ENCODE assay signal across 9 mouse cellular contexts in the genomic region with DNA sequence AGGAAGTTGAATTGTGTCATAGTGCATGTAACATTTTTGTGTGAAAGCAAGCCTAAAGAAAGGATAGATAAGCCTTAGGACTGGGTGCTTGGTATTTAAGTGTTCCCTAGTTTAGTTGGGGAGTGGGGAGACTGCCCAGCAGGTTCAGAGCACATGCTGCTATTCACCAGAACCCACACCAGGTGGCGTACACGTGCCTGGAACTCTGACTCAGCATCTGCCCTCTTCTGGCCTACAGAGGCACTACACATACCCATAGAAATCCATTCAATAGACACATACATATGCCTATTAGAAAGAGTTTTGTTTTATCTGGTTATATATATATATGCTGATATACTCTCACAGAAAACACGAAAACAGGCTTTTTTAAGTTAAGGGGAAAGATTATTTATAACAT. TPM values are rescaled to one million over a fixed set of nuclear protein-coding genes. Genes with fewer than 3 reads are reported as not detected.
DNase-seq lines count a peak whose midpoint lies in the region; ATAC-seq and TF ChIP-seq lines count a peak whose summit lies in the region.
"Had no signal": no experiment of that assay in that cellular context is flagged by ENCODE, and none has a peak within 500 bp of the region (broad histone marks: within the 10 kb centered on the region; RNA-seq: fewer than 3 reads in every experiment).

No protein-coding gene starts in this region.

- H3K4me2 ChIP-seq in embryonic facial prominence, embryonic 14.5 days (ENCODE audit: low read depth, low read length): no peak overlapping the region
- no peak overlapping the region for H3K4me2 ChIP-seq in kidney, postnatal 0 days (ENCODE audit: low read length)

- no peak overlapping the region for H3K9ac ChIP-seq in embryonic facial prominence, embryonic 14.5 days (ENCODE audit: low read depth, low read length)
- H3K9ac ChIP-seq in kidney, postnatal 0 days (ENCODE audit: low read depth, low read length): no peak overlapping the region

- H3K27ac ChIP-seq in cerebellum, adult 2 months (ENCODE audit: insufficient read depth, low read length): no peak overlapping the region
- no peak overlapping the region for H3K27ac ChIP-seq in embryonic facial prominence, embryonic 14.5 days (replicated peaks; ENCODE audit: low read depth, low read length)
- no peak overlapping the region for H3K27ac ChIP-seq in kidney, postnatal 0 days
- H3K27ac ChIP-seq: macrophage had no signal

- TF ChIP-seq POLR2A in cerebellum, adult 2 months (IDR thresholded peaks at IDR 0.05; ENCODE audit: borderline replicate concordance, insufficient read depth, low read length): no peak
- TF ChIP-seq POLR2A in lung, adult 2 months (IDR thresholded peaks at IDR 0.05; ENCODE audit: borderline replicate concordance, extremely low read depth, low read depth, low read length): no peak

- H3K36me3 ChIP-seq in embryonic facial prominence, embryonic 14.5 days (ENCODE audit: control insufficient read depth, insufficient read depth, low read length): peaks cover 69% of the 10 kb centered on the region
- H3K36me3 ChIP-seq in kidney, postnatal 0 days (ENCODE audit: insufficient read depth, low read length): peaks cover 36% of the 10 kb centered on the region

- no peak for ATAC-seq in embryonic facial prominence, embryonic 14.5 days (ENCODE audit: low read depth)
- ATAC-seq in kidney, postnatal 0 days (replicated peaks; ENCODE audit: low FRiP score, low read depth): 0 out of 2 replicates have a peak, but pooled peaks have one; percentile 21

- no peaks in the 10 kb centered on the region for H3K9me3 ChIP-seq in embryonic facial prominence, embryonic 14.5 days (ENCODE audit: control insufficient read depth, low read length)
- H3K9me3 ChIP-seq in kidney, postnatal 0 days (replicated peaks; ENCODE audit: low read length): no peaks in the 10 kb centered on the region

- H3K4me3 ChIP-seq in cerebellum, adult 2 months (replicated peaks; ENCODE audit: insufficient read depth, low read depth, low read length): no peak overlapping the region
- H3K4me3 ChIP-seq in embryonic facial prominence, embryonic 14.5 days (ENCODE audit: low read depth, low read length): no peak overlapping the region
- H3K4me3 ChIP-seq in kidney, postnatal 0 days (replicated peaks; ENCODE audit: low read depth, low read length): no peak overlapping the region
- H3K4me3 ChIP-seq in lung, adult 2 months (replicated peaks; ENCODE audit: extremely low read depth, low read depth, low read length): no peak overlapping the region

- H3K27me3 ChIP-seq in cerebellum, adult 2 months (ENCODE audit: control insufficient read depth, insufficient read depth, low read length): no peaks in the 10 kb centered on the region
- H3K27me3 ChIP-seq in embryonic facial prominence, embryonic 14.5 days (replicated peaks; ENCODE audit: control insufficient read depth, insufficient read depth, low read length): no peaks in the 10 kb centered on the region
- no peaks in the 10 kb centered on the region for H3K27me3 ChIP-seq in kidney, postnatal 0 days (ENCODE audit: insufficient read depth, low read length)

- TF ChIP-seq CTCF in cerebellum, adult 2 months (IDR thresholded peaks at IDR 0.05; ENCODE audit: borderline replicate concordance, insufficient read depth, low read depth, low read length): peak; percentile 85
- TF ChIP-seq CTCF in kidney, postnatal 0 days (IDR thresholded peaks at IDR 0.05; ENCODE audit: low read depth): peak; percentile 99
- peak; percentile 100 for TF ChIP-seq CTCF in lung, adult 2 months (IDR thresholded peaks at IDR 0.05; ENCODE audit: insufficient read depth, low read length)

- WGBS in cerebellum, adult 2 months: 28% methylated on average over 3 of the region's 3 CpGs
- 34% methylated on average over 3 of the region's 3 CpGs for WGBS in embryonic facial prominence, embryonic 14.5 days
- 45% methylated on average over 3 of the region's 3 CpGs for WGBS in kidney, postnatal 0 days
- 40% methylated on average over 3 of the region's 3 CpGs for WGBS in lung, adult 2 months

- no peaks in the 10 kb centered on the region for H3K4me1 ChIP-seq in cerebellum, adult 2 months (ENCODE audit: control insufficient read depth, insufficient read depth, low read length)
- no peaks in the 10 kb centered on the region for H3K4me1 ChIP-seq in embryonic facial prominence, embryonic 14.5 days (ENCODE audit: control insufficient read depth, insufficient read depth, low read length)
- H3K4me1 ChIP-seq in kidney, postnatal 0 days (replicated peaks; ENCODE audit: insufficient read depth, low read length): no peaks in the 10 kb centered on the region
- H3K4me1 ChIP-seq in lung, adult 2 months (ENCODE audit: control insufficient read depth, insufficient read depth, low read length): no peaks in the 10 kb centered on the region

- DNase-seq in cerebellum, adult 2 months: no peak
- DNase-seq in cerebellum, adult 8-10 months: no peak
- peak; percentile 19 to 27 for DNase-seq in urinary bladder, adult 18-20 months (ENCODE audit: low spot score in 2 of 2)
- no peak for DNase-seq in urinary bladder, postnatal 10 days (ENCODE audit: low spot score)
- DNase-seq in embryonic facial prominence, embryonic 14.5 days (ENCODE audit: low spot score): peak; percentile 35
- peak; percentile 81 for DNase-seq in kidney, postnatal 0 days (ENCODE audit: low spot score)
- DNase-seq in lung, adult 2 months: peak; percentile 56
- DNase-seq in right cerebral cortex, postnatal 25 days: peak; percentile 52

RNA-seq across cellular contexts. Expression of a gene that starts 23.2 kb away (rescaled TPM):
- 6.9 and 7.1 TPM in 2 replicates for polyA plus RNA-seq in cerebellum, adult 2 months (2012; rRNA removed)
- 6.4 and 6.8 TPM in 2 replicates for polyA plus RNA-seq in embryonic facial prominence, embryonic 14.5 days (2014; fragmentation: Nextera tagmentation; extraction: Ambion mirVana)
- 3.7 and 4.3 TPM in 2 replicates for polyA plus RNA-seq in kidney, postnatal 0 days (2015; fragmentation: Nextera tagmentation; extraction: Ambion mirVana)
- 1.3 and 1.8 TPM in 2 replicates for polyA plus RNA-seq in lung, adult 2 months (2012; rRNA removed)

RNA-seq across cellular contexts. Expression of a gene that starts 36.2 kb away (rescaled TPM):
- polyA plus RNA-seq in cerebellum, adult 2 months (2012; rRNA removed): 89.0 and 101 TPM in 2 replicates
- 27.5 and 33.1 TPM in 2 replicates for polyA plus RNA-seq in embryonic facial prominence, embryonic 14.5 days (2014; fragmentation: Nextera tagmentation; extraction: Ambion mirVana)
- polyA plus RNA-seq in kidney, postnatal 0 days (2015; fragmentation: Nextera tagmentation; extraction: Ambion mirVana): 22.1 and 24.7 TPM in 2 replicates
- 16.1 and 26.3 TPM in 2 replicates for polyA plus RNA-seq in lung, adult 2 months (2012; rRNA removed)

Comparison
In these comparisons a context has a peak if more than half of its experiments do, and no peak if none do; other contexts are left out.
1. DNase-seq: peak in urinary bladder, adult 18-20 months (2 of 2), embryonic facial prominence, embryonic 14.5 days (single experiment), kidney, postnatal 0 days (single experiment), lung, adult 2 months (single experiment) and right cerebral cortex, postnatal 25 days (single experiment); none in cerebellum, adult 2 months (0 of 2), cerebellum, adult 8-10 months (single experiment) and urinary bladder, postnatal 10 days (single experiment).
2. Peak in every context shown above with its lines, with median percentiles within 50 percentile points of each other: CTCF ChIP-seq.